ENCODE assay signal across 23 mouse cellular contexts in the genomic region with DNA sequence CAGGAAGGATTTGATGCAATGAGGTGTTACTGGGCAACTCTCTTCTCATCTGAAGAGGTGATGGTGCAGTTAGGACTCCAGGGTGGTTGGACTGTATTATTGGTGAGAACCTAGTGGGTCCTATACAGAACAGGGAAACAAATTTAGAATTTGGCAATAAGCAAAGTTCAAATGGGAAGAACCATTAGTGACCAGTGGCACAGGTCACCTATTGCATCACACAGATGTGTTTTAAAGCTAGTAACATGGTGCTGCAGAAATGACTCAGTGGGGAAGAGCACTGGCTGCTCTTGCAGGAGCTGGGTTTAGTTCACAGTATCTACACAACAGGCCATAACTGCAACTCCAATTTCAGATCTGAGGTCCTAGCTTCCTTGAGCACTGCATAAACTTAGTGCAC. TPM values are rescaled to one million over a fixed set of nuclear protein-coding genes. Genes with fewer than 3 reads are reported as not detected.
"Had no signal": no experiment of that assay in that cellular context is flagged by ENCODE, and none has a peak within 500 bp of the region (broad histone marks: within the 10 kb centered on the region; RNA-seq: fewer than 3 reads in every experiment).

No protein-coding gene starts in this region.

- DNase-seq: kidney, adult 11 months; kidney, adult 9 months; kidney, postnatal 14 days; kidney, postnatal 4 days; left cerebral cortex, postnatal 4 days; lung, adult 2 months; retina, postnatal 1 day; right cerebral cortex, postnatal 25 days; thymus, adult 18-20 months; thymus, postnatal 14 days; thymus, postnatal 4 days had no signal

- H3K27ac ChIP-seq: intestine, embryonic 15.5 days; limb, embryonic 12.5 days; limb, embryonic 15.5 days; macrophage; midbrain, embryonic 12.5 days; midbrain, embryonic 15.5 days; neural tube, embryonic 12.5 days; neural tube, embryonic 15.5 days had no signal

- ATAC-seq: intestine, embryonic 15.5 days; midbrain, embryonic 15.5 days had no signal

- H3K27me3 ChIP-seq: intestine, embryonic 15.5 days; limb, embryonic 12.5 days; limb, embryonic 15.5 days; midbrain, embryonic 12.5 days; midbrain, embryonic 15.5 days; neural tube, embryonic 12.5 days; neural tube, embryonic 15.5 days had no signal

- H3K4me2 ChIP-seq: intestine, embryonic 15.5 days; limb, embryonic 12.5 days; limb, embryonic 15.5 days; midbrain, embryonic 12.5 days; midbrain, embryonic 15.5 days; neural tube, embryonic 12.5 days; neural tube, embryonic 15.5 days had no signal

- H3K4me3 ChIP-seq: intestine, embryonic 15.5 days; limb, embryonic 12.5 days; limb, embryonic 15.5 days; midbrain, embryonic 12.5 days; midbrain, embryonic 15.5 days; neural tube, embryonic 12.5 days; neural tube, embryonic 15.5 days had no signal

- H3K4me1 ChIP-seq: intestine, embryonic 15.5 days; limb, embryonic 12.5 days; limb, embryonic 15.5 days; midbrain, embryonic 12.5 days; midbrain, embryonic 15.5 days; neural tube, embryonic 12.5 days; neural tube, embryonic 15.5 days had no signal

- H3K9ac ChIP-seq: intestine, embryonic 15.5 days; limb, embryonic 12.5 days; limb, embryonic 15.5 days; midbrain, embryonic 12.5 days; midbrain, embryonic 15.5 days; neural tube, embryonic 12.5 days; neural tube, embryonic 15.5 days had no signal

- H3K9me3 ChIP-seq: intestine, embryonic 15.5 days; limb, embryonic 12.5 days; limb, embryonic 15.5 days; midbrain, embryonic 12.5 days; midbrain, embryonic 15.5 days; neural tube, embryonic 12.5 days; neural tube, embryonic 15.5 days had no signal

RNA-seq across cellular contexts. Expression of a gene that starts 26.5 kb away (rescaled TPM):
- total RNA-seq: layer of hippocampus, adult 18-20 months; layer of hippocampus, postnatal 14 days; left cerebral cortex, adult 8-10 months; left cerebral cortex, postnatal 14 days; left cerebral cortex, postnatal 4 days had no signal
- polyA plus RNA-seq: intestine, embryonic 15.5 days; limb, embryonic 15.5 days; macrophage; midbrain, embryonic 12.5 days; neural tube, embryonic 12.5 days; neural tube, embryonic 15.5 days had no signal
